Mouse (Mus musculus) MEL (cell line): ENCODE data around the gene Brd9. TPM values are rescaled to one million over a fixed set of nuclear protein-coding genes. Genes with fewer than 3 reads are reported as not detected.

Experiments used
- DNase-seq: peaks from one replicate; pipeline ENCODE4 v3.0.0; 2011; ENCODE audit warnings: low read depth, low spot score
- H3K27ac ChIP-seq: 2 replicates; pipeline ENCODE4 v1.5.1; 2012; ENCODE audit warnings: low read depth, mild to moderate bottlenecking, control low read depth, low read length, moderate library complexity; ENCODE audit not compliant: control insufficient read depth
- H3K27me3 ChIP-seq, 2 experiments: fragments of 150-350 bp in 1 of 2; sonication (generic) in 1 of 2; 2 replicates each; pipeline ENCODE4 v1.6.1; 2012; ENCODE audit warnings: low read length in 2 of 2, mild to moderate bottlenecking in 2 of 2, improper control_type of control experiment in 1 of 2, moderate library complexity in 1 of 2; ENCODE audit not compliant: insufficient read depth in 2 of 2, control insufficient read depth in 1 of 2
- H3K36me3 ChIP-seq, 2 experiments: 2 replicates each; pipeline ENCODE4 v1.6.1; 2012 to 2014; ENCODE audit warnings: low read length in 2 of 2, improper control_type of control experiment in 1 of 2, inconsistent platforms in 1 of 2, mild to moderate bottlenecking in 1 of 2; ENCODE audit not compliant: insufficient read depth in 2 of 2, control insufficient read depth in 1 of 2
- H3K4me1 ChIP-seq, 2 experiments: fragments of 150-350 bp in 1 of 2; sonication (generic) in 1 of 2; 2 replicates each; pipeline ENCODE4 v1.6.1; 2012; ENCODE audit warnings: low read length in 2 of 2, improper control_type of control experiment in 1 of 2, mild to moderate bottlenecking in 1 of 2; ENCODE audit not compliant: insufficient read depth in 2 of 2, control insufficient read depth in 1 of 2
- H3K4me3 ChIP-seq, 2 experiments: fragments of 150-350 bp in 1 of 2; sonication (generic) in 1 of 2; 2 replicates each; pipeline ENCODE4 v1.5.1; 2012; ENCODE audit warnings: low read depth in 2 of 2, low read length in 2 of 2, mild to moderate bottlenecking in 2 of 2, moderate library complexity in 2 of 2, control low read depth in 1 of 2, improper control_type of control experiment in 1 of 2; ENCODE audit not compliant: control insufficient read depth in 1 of 2, insufficient read depth in 1 of 2
- H3K79me2 ChIP-seq: 2 replicates; pipeline ENCODE4 v1.6.1; 2012; ENCODE audit warnings: mild to moderate bottlenecking, low read length, moderate library complexity; ENCODE audit not compliant: control insufficient read depth, poor library complexity, insufficient read depth
- H3K9ac ChIP-seq: 2 replicates; pipeline ENCODE4 v1.6.1; 2012; ENCODE audit warnings: low read depth, mild to moderate bottlenecking, control low read depth, low read length, moderate library complexity; ENCODE audit not compliant: control insufficient read depth, poor library complexity, severe bottlenecking
- H3K9me3 ChIP-seq: fragments of 150-350 bp; sonication (generic); replicated peaks from 2 replicates; pipeline ENCODE4 v1.6.1; 2012; ENCODE audit warnings: mild to moderate bottlenecking, low read length, improper control_type of control experiment, moderate library complexity; ENCODE audit not compliant: insufficient read depth
- BHLHE40 ChIP-seq: IDR thresholded peaks from 2 replicates; pipeline ENCODE4 v1.6.1; 2012; ENCODE audit warnings: low read depth, mild to moderate bottlenecking, inconsistent platforms, low read length, improper control_type of control experiment, borderline replicate concordance
- CHD1 ChIP-seq: IDR thresholded peaks from 2 replicates; pipeline ENCODE4 v1.6.1; 2012; ENCODE audit warnings: low read depth, mild to moderate bottlenecking, inconsistent platforms, low read length, improper control_type of control experiment
- CTCF ChIP-seq, 3 experiments: IDR thresholded peaks in 2 of 3; conservative IDR thresholded peaks in 1 of 3; 2 replicates each; pipeline ENCODE4 v1.5.1; 2011 to 2012; ENCODE audit warnings: low read length in 3 of 3, low read depth in 2 of 3, mild to moderate bottlenecking in 2 of 3, improper control_type of control experiment in 1 of 3, inconsistent platforms in 1 of 3, mixed read lengths in 1 of 3, moderate library complexity in 1 of 3; ENCODE audit not compliant: control insufficient read depth in 1 of 3, insufficient read depth in 1 of 3, poor library complexity in 1 of 3, severe bottlenecking in 1 of 3
- E2F4 ChIP-seq: IDR thresholded peaks from 2 replicates; pipeline ENCODE4 v1.6.1; 2011; ENCODE audit warnings: low read depth, low read length, improper control_type of control experiment, borderline replicate concordance
- ELF1 ChIP-seq: IDR thresholded peaks from 2 replicates; pipeline ENCODE4 v1.6.1; 2014; ENCODE audit warnings: low read depth, mild to moderate bottlenecking, inconsistent platforms, low read length, improper control_type of control experiment, moderate library complexity
- EP300 ChIP-seq, 2 experiments: IDR thresholded peaks; 2 replicates each; pipeline ENCODE4 v1.6.1; 2011; ENCODE audit warnings: improper control_type of control experiment in 2 of 2, low read length in 2 of 2, low read depth in 1 of 2, mild to moderate bottlenecking in 1 of 2
- ETS1 ChIP-seq: IDR thresholded peaks from 2 replicates; pipeline ENCODE4 v1.6.1; 2012; ENCODE audit warnings: low read depth, mild to moderate bottlenecking, inconsistent platforms, low read length, improper control_type of control experiment, moderate library complexity
- GABPA ChIP-seq: IDR thresholded peaks from 2 replicates; pipeline ENCODE4 v1.6.1; 2012; ENCODE audit warnings: low read depth, mild to moderate bottlenecking, inconsistent platforms, low read length, improper control_type of control experiment, moderate library complexity
- GATA1 ChIP-seq: IDR thresholded peaks from 2 replicates; pipeline ENCODE4 v1.6.1; 2011; ENCODE audit warnings: low read depth, low read length, improper control_type of control experiment
- HCFC1 ChIP-seq: IDR thresholded peaks from 2 replicates; pipeline ENCODE4 v1.6.1; 2012; ENCODE audit warnings: low read depth, mild to moderate bottlenecking, inconsistent platforms, low read length, improper control_type of control experiment, moderate library complexity
- JUND ChIP-seq: IDR thresholded peaks from 2 replicates; pipeline ENCODE4 v1.6.1; 2011; ENCODE audit warnings: low read depth, mild to moderate bottlenecking, improper control_type of control experiment, low read length
- KAT2A ChIP-seq: conservative IDR thresholded peaks from 2 replicates; pipeline ENCODE4 v1.6.1; 2012; ENCODE audit warnings: low read depth, low read length, improper control_type of control experiment, inconsistent platforms
- MAFK ChIP-seq: IDR thresholded peaks from 2 replicates; pipeline ENCODE4 v1.6.1; 2011; ENCODE audit warnings: low read depth, mild to moderate bottlenecking, low read length, improper control_type of control experiment, borderline replicate concordance
- MAX ChIP-seq: IDR thresholded peaks from 2 replicates; pipeline ENCODE4 v1.6.1; 2011; ENCODE audit warnings: low read length, improper control_type of control experiment
- MAZ ChIP-seq: IDR thresholded peaks from 2 replicates; pipeline ENCODE4 v1.6.1; 2012; ENCODE audit warnings: low read depth, mild to moderate bottlenecking, inconsistent platforms, low read length, improper control_type of control experiment
- MEF2A ChIP-seq: IDR thresholded peaks from 2 replicates; pipeline ENCODE4 v1.6.1; 2014; ENCODE audit warnings: low read depth, mild to moderate bottlenecking, inconsistent platforms, low read length, improper control_type of control experiment; ENCODE audit not compliant: poor library complexity, insufficient replicate concordance, severe bottlenecking; ENCODE audit errors: extremely low read depth
- MXI1 ChIP-seq: IDR thresholded peaks from 2 replicates; pipeline ENCODE4 v1.6.1; 2011; ENCODE audit warnings: mild to moderate bottlenecking, low read depth, low read length, improper control_type of control experiment
- MYC ChIP-seq: IDR thresholded peaks from 2 replicates; pipeline ENCODE4 v1.6.1; 2011; ENCODE audit warnings: low read depth, mild to moderate bottlenecking, low read length, improper control_type of control experiment, moderate library complexity
- NELFE ChIP-seq: IDR thresholded peaks from 2 replicates; pipeline ENCODE4 v1.6.1; 2011; ENCODE audit warnings: low read depth, low read length, improper control_type of control experiment
- NRF1 ChIP-seq: IDR thresholded peaks from 2 replicates; pipeline ENCODE4 v1.6.1; 2014; ENCODE audit warnings: low read depth, mild to moderate bottlenecking, inconsistent platforms, low read length, improper control_type of control experiment, moderate library complexity; ENCODE audit not compliant: poor library complexity, insufficient read depth, severe bottlenecking
- POLR2A ChIP-seq, 2 experiments: IDR thresholded peaks; 2 replicates each; pipeline ENCODE4 v1.6.1; 2011 to 2012; ENCODE audit warnings: low read length in 2 of 2, mild to moderate bottlenecking in 2 of 2, control low read depth in 1 of 2, improper control_type of control experiment in 1 of 2, low read depth in 1 of 2, moderate library complexity in 1 of 2; ENCODE audit not compliant: control insufficient read depth in 1 of 2, insufficient read depth in 1 of 2, poor library complexity in 1 of 2
- POLR2AphosphoS2 ChIP-seq: IDR thresholded peaks from 2 replicates; pipeline ENCODE4 v1.6.1; 2011; ENCODE audit warnings: low read length, improper control_type of control experiment
- POLR2AphosphoS5 ChIP-seq: IDR thresholded peaks from 2 replicates; pipeline ENCODE4 v1.6.1; 2012; ENCODE audit warnings: low read depth, borderline replicate concordance, mild to moderate bottlenecking, inconsistent platforms, low read length, moderate library complexity, mixed read lengths
- RAD21 ChIP-seq: IDR thresholded peaks from 2 replicates; pipeline ENCODE4 v1.6.1; 2011; ENCODE audit warnings: mild to moderate bottlenecking, low read depth, low read length, improper control_type of control experiment
- RCOR1 ChIP-seq: IDR thresholded peaks from 2 replicates; pipeline ENCODE4 v1.6.1; 2012; ENCODE audit warnings: low read depth, mild to moderate bottlenecking, inconsistent platforms, low read length, improper control_type of control experiment
- SIN3A ChIP-seq: IDR thresholded peaks from 2 replicates; pipeline ENCODE4 v1.6.1; 2012; ENCODE audit warnings: low read length, improper control_type of control experiment, inconsistent platforms
- SMC3 ChIP-seq: IDR thresholded peaks from 2 replicates; pipeline ENCODE4 v1.6.1; 2011; ENCODE audit warnings: low read depth, low read length, improper control_type of control experiment
- TAL1 ChIP-seq: IDR thresholded peaks from 2 replicates; pipeline ENCODE4 v1.6.1; 2012; ENCODE audit warnings: mild to moderate bottlenecking, inconsistent platforms, low read length, moderate library complexity, mixed read lengths
- TBP ChIP-seq: IDR thresholded peaks from 2 replicates; pipeline ENCODE4 v1.8.0; 2011; ENCODE audit warnings: low read depth, low read length, improper control_type of control experiment
- TCF12 ChIP-seq: IDR thresholded peaks from 2 replicates; pipeline ENCODE4 v1.6.1; 2014; ENCODE audit warnings: low read depth, mild to moderate bottlenecking, inconsistent platforms, low read length, improper control_type of control experiment, moderate library complexity
- UBTF ChIP-seq: IDR thresholded peaks from 2 replicates; pipeline ENCODE4 v1.6.1; 2012; ENCODE audit warnings: low read depth, mild to moderate bottlenecking, inconsistent platforms, low read length, improper control_type of control experiment, moderate library complexity, borderline replicate concordance; ENCODE audit not compliant: insufficient read depth
- USF1 ChIP-seq: IDR thresholded peaks from 2 replicates; pipeline ENCODE4 v1.6.1; 2014; ENCODE audit warnings: low read depth, mild to moderate bottlenecking, inconsistent platforms, low read length, improper control_type of control experiment, moderate library complexity
- USF2 ChIP-seq, 2 experiments: IDR thresholded peaks; 2 replicates each; pipeline ENCODE4 v1.6.1; 2011 to 2012; ENCODE audit warnings: improper control_type of control experiment in 2 of 2, low read length in 2 of 2, borderline replicate concordance in 1 of 2, inconsistent platforms in 1 of 2, low read depth in 1 of 2, mild to moderate bottlenecking in 1 of 2; ENCODE audit not compliant: insufficient read depth in 1 of 2
- ZKSCAN1 ChIP-seq: IDR thresholded peaks from 2 replicates; pipeline ENCODE4 v1.6.1; 2012; ENCODE audit warnings: low read depth, mild to moderate bottlenecking, inconsistent platforms, low read length, improper control_type of control experiment, moderate library complexity
- polyA plus RNA-seq, 2 experiments: library from polyadenylated mRNA; stranded (reverse) in 1 of 2; unstranded in 1 of 2; fragments of >175 nt in 1 of 2; fragments of >200 nt in 1 of 2; gene quantifications; 2 replicates each; pipeline versions ENCODE4 v1.2.1 to v1.2.4; 2012; ENCODE audit warnings: low replicate concordance in 2 of 2, low read depth in 1 of 2; ENCODE audit not compliant: insufficient read length in 2 of 2, insufficient read depth in 1 of 2, missing spikeins in 1 of 2
- total RNA-seq: library from RNA; depleted of rRNA; stranded (reverse); fragments of 300-350 nt; gene quantifications from 2 replicates; pipeline ENCODE4 v1.2.3, GENCODE M21; 2012; rRNA removed

Brd9 gene
- 19.0 and 21.4 TPM in 2 replicates for total RNA-seq
- polyA plus RNA-seq = 10 to 100 TPM in 1 of 2 experiments, not detected in 1; 29.2 TPM

GRCm38 (mm10) chr13:73937321-73938176 lies at the start of gene Brd9, which contains the start of gene Trip13:
Gene Brd9, plus strand, starts transcription at chr13:73937811.
Gene Trip13, minus strand, starts transcription at chr13:73937784.
- Histone ChIP-seq H3K9me3 (no peaks in the 10 kb centered on the region), H3K79me2 (peaks cover 13% of the 10 kb centered on the region), H3K36me3 (peaks cover 11 to 12% of the 10 kb centered on the region in 2 experiments), H3K27ac (peak within 1 kb of the TSS; percentile 98), H3K4me1 (peaks cover 0 to 10% of the 10 kb centered on the region in 2 experiments; a peak in 3 of 4 replicates), H3K4me3 (peak within 1 kb of the TSS; percentile 91 to 99), H3K9ac (peak within 1 kb of the TSS; percentile 94), H3K27me3 (no peaks in the 10 kb centered on the region)
- peak; percentile 96 for DNase-seq
- TF ChIP-seq MYC (peak; percentile 75), NRF1 (peak; percentile 61; the same call in 1 of the 2 replicates), SMC3 (no peak), USF2 (IDR thresholded peaks at IDR 0.05; ENCODE audit: borderline replicate concordance in 1 of 2, insufficient read depth in 1 of 2, low read depth in 1 of 2, low read length in 2 of 2) (no peak), RCOR1 (peak; percentile 6; the same call in 1 of the 2 replicates), TAL1 (no peak), NELFE (peak; percentile 72), CTCF (IDR thresholded peaks at IDR 0.05 in 2 of 3, conservative IDR thresholded peaks at IDR 0.05 in 1 of 3; ENCODE audit: control insufficient read depth in 1 of 3, insufficient read depth in 1 of 3, low read depth in 2 of 3, low read length in 3 of 3, poor library complexity in 1 of 3, severe bottlenecking in 1 of 3) (no peak), JUND (no peak), MAX (peak; percentile 70; the same call in 1 of the 2 replicates), UBTF (no peak), MXI1 (peak; percentile 44), POLR2A (IDR thresholded peaks at IDR 0.05; ENCODE audit: control insufficient read depth in 1 of 2, insufficient read depth in 1 of 2, low read depth in 1 of 2, low read length in 2 of 2, poor library complexity in 1 of 2) (peak; percentile 88 to 90), GATA1 (no peak), ELF1 (peak; percentile 74; the same call in 1 of the 2 replicates), MAFK (no peak), ETS1 (no peak), POLR2AphosphoS2 (peak; percentile 77; the same call in 1 of the 2 replicates), TCF12 (peak; percentile 19; the same call in 1 of the 2 replicates), MAZ (peak; percentile 88), MEF2A (0 out of 2 replicates have a peak, but pooled peaks have one; percentile 9), TBP (peak; percentile 25), RAD21 (no peak), CHD1 (no peak), BHLHE40 (0 out of 2 replicates have a peak, but pooled peaks have one; percentile 31), POLR2AphosphoS5 (no peak), EP300 (IDR thresholded peaks at IDR 0.05; ENCODE audit: low read depth in 1 of 2, low read length in 2 of 2) (no peak; a peak in 1 of 4 replicates), USF1 (no peak), E2F4 (peak; percentile 69; the same call in 1 of the 2 replicates), KAT2A (no peak; the same call in 1 of the 2 replicates), ZKSCAN1 (no peak), HCFC1 (peak; percentile 92), SIN3A (peak; percentile 82), GABPA (no peak)
